Mouse (Mus musculus): Measurements from ENCODE around the gene Phc1.

GRCm38 (mm10) chr6:122341038-122341810, 863 bp upstream of the Phc1 start:
- TF ChIP-seq CTCF (IDR thresholded peaks at IDR 0.05; ENCODE audit: insufficient read depth, low read depth, low read length) = no peak
- TF ChIP-seq POLR2A (IDR thresholded peaks at IDR 0.05; ENCODE audit: insufficient read depth, low read depth, low read length) = no peak

Data from olfactory bulb, adult 2 months (tissue).